Comparison of ENCODE assay signal across 8 mouse cellular contexts in the genomic region with DNA sequence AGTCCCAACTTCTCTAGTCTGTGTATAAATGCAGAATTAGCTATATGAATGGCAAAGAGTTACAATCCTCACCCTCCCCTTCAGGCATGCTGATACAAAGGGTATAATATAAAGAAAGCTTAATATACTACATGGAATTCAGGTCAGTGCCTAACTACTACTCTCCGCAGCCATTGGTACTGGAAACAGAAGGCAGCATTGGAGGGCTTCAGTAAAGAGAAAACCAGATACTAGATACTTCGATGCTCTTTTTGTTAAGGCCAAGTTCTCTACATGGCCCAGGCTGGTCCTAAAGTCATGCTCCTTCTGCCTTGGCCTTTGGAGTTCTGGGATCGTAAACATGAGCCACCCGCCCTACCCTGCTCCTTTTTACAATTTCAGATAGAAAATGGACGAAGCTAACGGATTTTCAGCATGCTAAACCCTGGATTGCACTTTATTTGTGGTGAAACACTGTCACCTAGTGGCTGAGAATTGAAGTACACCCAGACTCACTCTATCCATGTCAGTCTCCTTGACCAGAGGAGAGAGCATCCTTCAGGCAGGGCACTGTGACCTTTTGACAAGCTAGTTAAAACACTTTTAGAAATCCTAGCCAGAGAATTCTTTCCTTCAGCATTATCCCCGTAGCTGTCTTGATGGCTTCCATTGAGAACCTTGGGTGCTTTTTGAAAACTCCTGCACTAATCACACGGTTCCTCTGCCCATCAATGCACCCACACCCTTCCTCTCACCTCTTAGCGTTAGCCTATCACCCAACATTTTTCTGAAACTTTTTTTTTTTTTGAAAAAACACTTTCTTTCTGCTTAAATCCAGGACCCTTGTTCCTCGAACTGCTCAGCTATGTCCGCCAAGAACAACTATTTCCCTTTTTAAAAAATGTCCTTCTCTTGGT. TPM values are rescaled to one million over a fixed set of nuclear protein-coding genes. Genes with fewer than 3 reads are reported as not detected.
DNase-seq lines count a peak whose midpoint lies in the region; ATAC-seq and TF ChIP-seq lines count a peak whose summit lies in the region.

No protein-coding gene starts in this region.

- no peak overlapping the region for H3K27ac ChIP-seq in forebrain, embryonic 16.5 days (ENCODE audit: low read length)
- no peak overlapping the region for H3K27ac ChIP-seq in layer of hippocampus, adult 2 months

- 0 out of 2 replicates have a peak overlapping the region, but pooled peaks have one; percentile 31 for H3K9ac ChIP-seq in forebrain, embryonic 16.5 days (replicated peaks; ENCODE audit: low read depth, low read length)

- H3K4me3 ChIP-seq in forebrain, embryonic 16.5 days (replicated peaks; ENCODE audit: low read length) = no peak overlapping the region
- H3K4me3 ChIP-seq in layer of hippocampus, adult 2 months = peak overlapping the region; percentile 48
- H3K4me3 ChIP-seq in lung, adult 2 months (replicated peaks; ENCODE audit: extremely low read depth, low read depth, low read length) = no peak overlapping the region

- H3K9me3 ChIP-seq in forebrain, embryonic 16.5 days (ENCODE audit: control insufficient read depth, low read length) = no peaks in the 10 kb centered on the region

- 49% methylated on average over 11 of the region's 11 CpGs for WGBS in forebrain, embryonic 16.5 days
- 44% methylated on average over 11 of the region's 11 CpGs for WGBS in lung, adult 2 months

- peak; percentile 100 for TF ChIP-seq CTCF in layer of hippocampus, adult 2 months (conservative IDR thresholded peaks at IDR 0.05)
- peak; percentile 53; the same call in 1 of the 2 replicates for TF ChIP-seq CTCF in lung, adult 2 months (IDR thresholded peaks at IDR 0.05; ENCODE audit: insufficient read depth, low read length)

- no peak for TF ChIP-seq POLR2A in lung, adult 2 months (IDR thresholded peaks at IDR 0.05; ENCODE audit: borderline replicate concordance, extremely low read depth, low read depth, low read length)

- no peaks in the 10 kb centered on the region for H3K27me3 ChIP-seq in forebrain, embryonic 16.5 days (replicated peaks; ENCODE audit: control insufficient read depth, insufficient read depth, low read length)

- peak overlapping the region; percentile 45 for H3K4me2 ChIP-seq in forebrain, embryonic 16.5 days (ENCODE audit: low read length)

- ATAC-seq in forebrain, embryonic 16.5 days = peak; percentile 88
- peak; percentile 78 to 86 for ATAC-seq in hematopoietic stem cell, adult 5-6 weeks (replicated peaks in 1 of 2; ENCODE audit: insufficient read depth in 1 of 2, low FRiP score in 2 of 2, low TSS enrichment in 1 of 2, low read depth in 1 of 2, poor library complexity in 2 of 2, severe bottlenecking in 2 of 2)

- 0 out of 2 replicates have a peak, but pooled peaks cover 3% of the 10 kb centered on the region for H3K4me1 ChIP-seq in forebrain, embryonic 16.5 days (replicated peaks; ENCODE audit: control insufficient read depth, insufficient read depth, low read length)
- no peaks in the 10 kb centered on the region for H3K4me1 ChIP-seq in lung, adult 2 months (ENCODE audit: control insufficient read depth, insufficient read depth, low read length)

- no peaks in the 10 kb centered on the region for H3K36me3 ChIP-seq in forebrain, embryonic 16.5 days (ENCODE audit: control insufficient read depth, insufficient read depth)

- DNase-seq in MEL-GATA-1-ER (ENCODE audit: extremely low read depth, low read depth) = peak; percentile 56
- DNase-seq in cerebellum, adult 11-12 months = peak; percentile 43
- peak; percentile 74 to 88 for DNase-seq in layer of hippocampus, adult 2 months (ENCODE audit: low spot score in 2 of 2)
- peak; percentile 58 for DNase-seq in lung, adult 2 months
- peak; percentile 30 for DNase-seq in ovary, adult 18-20 months (ENCODE audit: low spot score)
- DNase-seq in thymus, postnatal 10 days (ENCODE audit: low spot score in 2 of 2) = peak; percentile 25 to 70

RNA-seq across cellular contexts. Expression of gene Dram1, which starts 51.5 kb away (rescaled TPM):
- 0.70 and 0.72 TPM in 2 replicates for polyA plus RNA-seq in forebrain, embryonic 16.5 days (2015; fragmentation: Nextera tagmentation; extraction: Ambion mirVana)
- 1.5 and 7.1 TPM in 2 replicates for total RNA-seq in hematopoietic stem cell, adult 5-6 weeks (2017)
- total RNA-seq in layer of hippocampus, adult 2 months (2021) = 1 to 10 TPM in 1 of 2 experiments, under 1 TPM in 1; 0.88 to 1.5 TPM
- polyA plus RNA-seq in lung, adult 2 months (2012; rRNA removed) = 326 and 360 TPM in 2 replicates

RNA-seq across cellular contexts. Expression of gene Gnptab, which starts 51.5 kb away (rescaled TPM):
- 17.8 and 18.4 TPM in 2 replicates for polyA plus RNA-seq in forebrain, embryonic 16.5 days (2015; fragmentation: Nextera tagmentation; extraction: Ambion mirVana)
- total RNA-seq in hematopoietic stem cell, adult 5-6 weeks (2017) = 55.6 and 65.2 TPM in 2 replicates
- 10 to 100 TPM; 72.6 to 74.4 TPM for total RNA-seq in layer of hippocampus, adult 2 months (2021)
- polyA plus RNA-seq in lung, adult 2 months (2012; rRNA removed) = 12.4 and 16.6 TPM in 2 replicates

Comparison
In these comparisons a context has a peak if more than half of its experiments do, and no peak if none do; other contexts are left out.
1. DNase-seq: peak in every context shown above with its lines; median percentile 81 in layer of hippocampus, adult 2 months; 58 in lung, adult 2 months; 56 in MEL-GATA-1-ER; 48 in thymus, postnatal 10 days; 43 in cerebellum, adult 11-12 months; 30 in ovary, adult 18-20 months.